11 mouse cellular contexts compared by ENCODE assay signal in genomic region chr13:40979321-40979720, GRCm38 (mm10). TPM values are rescaled to one million over a fixed set of nuclear protein-coding genes. Genes with fewer than 3 reads are reported as not detected.
A peak's percentile ranks its signal among the peaks of the same experiment; 100 is the strongest.
DNase-seq lines count a peak whose midpoint lies in the region; ATAC-seq and TF ChIP-seq lines count a peak whose summit lies in the region.
"Had no signal": no experiment of that assay in that cellular context is flagged by ENCODE, and none has a peak within 500 bp of the region (broad histone marks: within the 10 kb centered on the region; RNA-seq: fewer than 3 reads in every experiment).

No protein-coding gene starts in this region.

- peak; percentile 43 to 53 for DNase-seq in heart, adult 18-20 months
- DNase-seq in heart, postnatal 36 days: no peak
- no peak for DNase-seq in Patski (ENCODE audit: low read depth, low spot score)
- DNase-seq in heart, postnatal 10 days: peak; percentile 37 to 46
- DNase-seq in limb, embryonic 10.5 days (ENCODE audit: low spot score): no peak
- no peak for DNase-seq in adrenal gland, postnatal 10 days
- DNase-seq in thymus, postnatal 14 days: no peak
- DNase-seq in urinary bladder, postnatal 14 days (ENCODE audit: low spot score): no peak
- DNase-seq: embryo, embryonic 11 days; retina, postnatal 1 day had no signal

- in situ Hi-C loops in Patski (cut with MboI; ENCODE audit: low pct_unique_long_range_greater_than_20kb): no loop called here

- CTCF ChIA-PET in Patski (lab: Charles Lee): interaction anchor here (0.9 to 1.2 kb wide), 2 partner anchors 125 to 135 kb away, joined by 3 to 4 read pairs; no protein-coding TSS in a partner anchor

- 0 out of 2 replicates have a peak overlapping the region, but pooled peaks have one; percentile 21 for H3K27ac ChIP-seq in limb, embryonic 10.5 days

- no peak overlapping the region for H3K4me3 ChIP-seq in limb, embryonic 10.5 days
- H3K4me3 ChIP-seq: lung, embryonic 15.5 days had no signal

- POLR2A ChIA-PET in Patski (lab: Charles Lee): interaction anchor here (0.6 kb wide), 1 partner anchor 30 kb away, joined by 3 read pairs; no protein-coding TSS in a partner anchor

- H3K4me1 ChIP-seq in limb, embryonic 10.5 days: no peaks in the 10 kb centered on the region
- H3K4me1 ChIP-seq: lung, embryonic 15.5 days had no signal

- H3K36me3 ChIP-seq in limb, embryonic 10.5 days: no peaks in the 10 kb centered on the region
- H3K36me3 ChIP-seq: lung, embryonic 15.5 days had no signal

- WGBS in limb, embryonic 10.5 days: 65% methylated on average over 2 of the region's 2 CpGs

- ATAC-seq in Patski: no peak

- no peaks in the 10 kb centered on the region for H3K9me3 ChIP-seq in limb, embryonic 10.5 days (replicated peaks)
- H3K9me3 ChIP-seq: lung, embryonic 15.5 days had no signal

- intact Hi-C loops in heart, postnatal 36 days (cut with DNase I): loop anchor here (2.0 to 5.0 kb wide), 2 partner anchors 93 to 197 kb away; no protein-coding TSS in a partner anchor
- intact Hi-C loops in heart, postnatal 10 days (cut with DNase I): loop anchor here (1.0 to 2.0 kb wide), 2 partner anchors 133 to 195 kb away; no protein-coding TSS in a partner anchor

- TF ChIP-seq CTCF in Patski (IDR thresholded peaks at IDR 0.05): peak; percentile 53

- H3K27me3 ChIP-seq in Patski: no peaks in the 10 kb centered on the region
- no peaks in the 10 kb centered on the region for H3K27me3 ChIP-seq in limb, embryonic 10.5 days (ENCODE audit: low read depth, poor library complexity, severe bottlenecking)
- H3K27me3 ChIP-seq: lung, embryonic 15.5 days had no signal

RNA-seq across cellular contexts. Expression of gene Pak1ip1, which starts 21.5 kb away (rescaled TPM):
- total RNA-seq in heart, adult 18-20 months (2021): 10 to 100 TPM; 25.7 to 26.5 TPM
- total RNA-seq in heart, postnatal 36 days (2021): 10 to 100 TPM; 26.5 to 29.6 TPM
- polyA plus RNA-seq in Patski (2021): 70.1 TPM
- 10 to 100 TPM; 30.2 to 33.4 TPM for total RNA-seq in heart, postnatal 10 days (2021)
- polyA plus RNA-seq in limb, embryonic 10.5 days (2016; fragmentation: Nextera tagmentation; extraction: Ambion mirVana): 62.0 and 74.1 TPM in 2 replicates
- total RNA-seq in adrenal gland, postnatal 10 days (2021): 10 to 100 TPM; 48.0 to 55.5 TPM

RNA-seq across cellular contexts. Expression of gene Tmem14c, which starts 36.8 kb away (rescaled TPM):
- 100 to 1,000 TPM; 180 to 185 TPM for total RNA-seq in heart, adult 18-20 months (2021)
- 100 to 1,000 TPM; 180 to 198 TPM for total RNA-seq in heart, postnatal 36 days (2021)
- polyA plus RNA-seq in Patski (2021): 129 TPM
- total RNA-seq in heart, postnatal 10 days (2021): 100 to 1,000 TPM; 193 to 203 TPM
- 205 and 216 TPM in 2 replicates for polyA plus RNA-seq in limb, embryonic 10.5 days (2016; fragmentation: Nextera tagmentation; extraction: Ambion mirVana)
- 100 to 1,000 TPM; 310 to 344 TPM for total RNA-seq in adrenal gland, postnatal 10 days (2021)

Comparison
In these comparisons a context has a peak if more than half of its experiments do, and no peak if none do; other contexts are left out.
1. DNase-seq: peak in heart, adult 18-20 months (2 of 2) and heart, postnatal 10 days (2 of 2); none in heart, postnatal 36 days (0 of 2), Patski (single experiment), limb, embryonic 10.5 days (single experiment), adrenal gland, postnatal 10 days (single experiment), thymus, postnatal 14 days (single experiment) and urinary bladder, postnatal 14 days (single experiment).